Mouse (Mus musculus) embryonic facial prominence, embryonic 14.5 days (tissue): ENCODE measurements around the gene Spry1. TPM values are rescaled to one million over a fixed set of nuclear protein-coding genes. Genes with fewer than 3 reads are reported as not detected.

Source experiments
- ATAC-seq: fragments of 200-750 bp; cut with Nextera tagmentation; 2 replicates; pipeline ENCODE4 v1.8.0; 2017; ENCODE audit warnings: low read depth, moderate number of reproducible peaks, moderate TSS enrichment
- DNase-seq: peaks from one replicate; pipeline ENCODE4 v3.0.0-alpha.2; 2015; ENCODE audit warnings: low spot score
- H3K27ac ChIP-seq: fragments of 300-500 bp; sonication (generic); replicated peaks from 2 replicates; pipeline ENCODE4 v1.5.1; 2014; ENCODE audit warnings: low read depth, mild to moderate bottlenecking, low read length, moderate library complexity
- H3K27me3 ChIP-seq: fragments of 300-500 bp; sonication (generic); replicated peaks from 2 replicates; pipeline ENCODE4 v1.6.1; 2014; ENCODE audit warnings: low read length; ENCODE audit not compliant: control insufficient read depth, insufficient read depth
- H3K36me3 ChIP-seq: fragments of 300-500 bp; sonication (generic); 2 replicates; pipeline ENCODE4 v1.6.1; 2014; ENCODE audit warnings: low read length, mixed read lengths; ENCODE audit not compliant: control insufficient read depth, insufficient read depth
- H3K4me1 ChIP-seq: fragments of 300-500 bp; sonication (generic); 2 replicates; pipeline ENCODE4 v1.6.1; 2014; ENCODE audit warnings: antibody characterized with exemption, low read length; ENCODE audit not compliant: control insufficient read depth, insufficient read depth
- H3K4me2 ChIP-seq: fragments of 300-500 bp; sonication (generic); 2 replicates; pipeline ENCODE4 v1.6.1; 2014; ENCODE audit warnings: low read depth, mild to moderate bottlenecking, low read length, moderate library complexity, mixed read lengths
- H3K4me3 ChIP-seq: fragments of 300-500 bp; sonication (generic); 2 replicates; pipeline ENCODE4 v1.5.1; 2014; ENCODE audit warnings: low read depth, mild to moderate bottlenecking, low read length
- H3K9ac ChIP-seq: fragments of 300-500 bp; sonication (generic); 2 replicates; pipeline ENCODE4 v1.6.1; 2014; ENCODE audit warnings: low read depth, mild to moderate bottlenecking, low read length, moderate library complexity, mixed read lengths
- H3K9me3 ChIP-seq: fragments of 300-500 bp; sonication (generic); 2 replicates; pipeline ENCODE4 v1.6.1; 2016; ENCODE audit warnings: low read length; ENCODE audit not compliant: control insufficient read depth
- WGBS: fragments of 180-500 bp; shearing (Covaris S2); extraction: QIAGEN DNeasy Blood & Tissue Kit; methylation state at CpG from one replicate; pipeline ENCODE4 v1.1.7; 2014; 5-methylcytosine and 5-hydroxymethylcytosine counted together
- polyA plus RNA-seq: library from polyadenylated mRNA; unstranded; fragments of >200 nt; fragmentation: Nextera tagmentation; extraction: Ambion mirVana; gene quantifications from 2 replicates; pipeline ENCODE4 v1.2.1, GENCODE M21; 2014

Spry1 gene
- polyA plus RNA-seq, 1 experiment from 2014 or later, result 19.8 TPM

- Histone ChIP-seq H3K36me3 (no peaks in the 10 kb centered on the region), H3K4me2 (peak overlapping the region; percentile 43), H3K4me1 (peaks cover 22% of the 10 kb centered on the region), H3K27me3 (peaks cover 10% of the 10 kb centered on the region), H3K9me3 (no peaks in the 10 kb centered on the region), H3K27ac (no peak overlapping the region), H3K4me3 (peak overlapping the region; percentile 10), H3K9ac (no peak overlapping the region)
- ATAC-seq (no peak), DNase-seq (no peak)
- 23% methylated on average over 20 of the region's 20 CpGs for WGBS
Measured at GRCm38 (mm10) chr3:37655933-37656633, 16.3 kb downstream of the Spry1 start.

GRCm38 (mm10) chr3:37657009-37657408 is 17.3 kb downstream of the Spry1 start:
- H3K4me3 ChIP-seq, result no peak overlapping the region

GRCm38 (mm10) chr3:37658155-37658554 is 18.4 kb downstream of the Spry1 start:
- H3K27me3 ChIP-seq, result peaks cover 10% of the 10 kb centered on the region
- H3K4me2 ChIP-seq, result no peak overlapping the region
- H3K4me3 ChIP-seq, result no peak overlapping the region
- peaks cover 18% of the 10 kb centered on the region for H3K4me1 ChIP-seq
- no peaks in the 10 kb centered on the region for H3K36me3 ChIP-seq
- WGBS, result 54% methylated on average over 5 of the region's 5 CpGs
- DNase-seq (no peak), ATAC-seq (no peak)
- no peaks in the 10 kb centered on the region for H3K9me3 ChIP-seq
- no peak overlapping the region for H3K9ac ChIP-seq
- H3K27ac ChIP-seq, result no peak overlapping the region

More at GRCm38 (mm10) chr3:37657009-37657408, 17.3 kb downstream of the Spry1 start:
- H3K27ac ChIP-seq, result no peak overlapping the region
- H3K9me3 ChIP-seq, result no peaks in the 10 kb centered on the region
- peaks cover 10% of the 10 kb centered on the region for H3K27me3 ChIP-seq
- H3K9ac ChIP-seq, result no peak overlapping the region
- H3K36me3 ChIP-seq, result no peaks in the 10 kb centered on the region
- H3K4me1 ChIP-seq, result peaks cover 22% of the 10 kb centered on the region
- WGBS, result 4% methylated on average over 8 of the region's 8 CpGs
- DNase-seq, result peak; percentile 75
- H3K4me2 ChIP-seq, result peak overlapping the region; percentile 33
- peak; percentile 61; the same call in 1 of the 2 replicates for ATAC-seq

GRCm38 (mm10) chr3:37659621-37660020 is 19.9 kb downstream of the Spry1 start:
- 66% methylated on average over 6 of the region's 6 CpGs for WGBS
- no peak overlapping the region for H3K4me3 ChIP-seq
- ATAC-seq, result no peak
- DNase-seq, result peak; percentile 48
- H3K27ac ChIP-seq, result no peak overlapping the region
- H3K9ac ChIP-seq, result no peak overlapping the region
- H3K4me1 ChIP-seq, result peaks cover 11% of the 10 kb centered on the region
- peaks cover 10% of the 10 kb centered on the region for H3K27me3 ChIP-seq
- no peak overlapping the region for H3K4me2 ChIP-seq
- H3K9me3 ChIP-seq, result no peaks in the 10 kb centered on the region
- no peaks in the 10 kb centered on the region for H3K36me3 ChIP-seq

GRCm38 (mm10) chr3:37666291-37667118 is 26.8 kb downstream of the Spry1 start:
- no peaks in the 10 kb centered on the region for H3K27me3 ChIP-seq
- 0 out of 2 replicates have a peak, but pooled peaks cover 4% of the 10 kb centered on the region for H3K36me3 ChIP-seq
- H3K4me2 ChIP-seq, result no peak overlapping the region
- H3K27ac ChIP-seq, result no peak overlapping the region
- peaks cover 21% of the 10 kb centered on the region for H3K9me3 ChIP-seq
- no peak overlapping the region for H3K4me3 ChIP-seq
- H3K4me1 ChIP-seq, result peaks cover 10% of the 10 kb centered on the region; the same call in 1 of the 2 replicates
- no peak overlapping the region for H3K9ac ChIP-seq
- peak; percentile 83; the same call in 1 of the 2 replicates for ATAC-seq
- 22% methylated on average over 9 of the region's 9 CpGs for WGBS
- DNase-seq, result peak; percentile 67

- H3K4me2 ChIP-seq, result no peak overlapping the region
- peaks cover 21% of the 10 kb centered on the region for H3K9me3 ChIP-seq
- peaks cover 10% of the 10 kb centered on the region; the same call in 1 of the 2 replicates for H3K4me1 ChIP-seq
- H3K27ac ChIP-seq, result no peak overlapping the region
- no peak for DNase-seq
- H3K27me3 ChIP-seq, result no peaks in the 10 kb centered on the region
- no peak for ATAC-seq
- no peak overlapping the region for H3K9ac ChIP-seq
- H3K4me3 ChIP-seq, result no peak overlapping the region
- WGBS, result 23% methylated on average over 2 of the region's 2 CpGs
- H3K36me3 ChIP-seq, result 0 out of 2 replicates have a peak, but pooled peaks cover 4% of the 10 kb centered on the region
Measured at GRCm38 (mm10) chr3:37667119-37667467, 27.3 kb downstream of the Spry1 start.

GRCm38 (mm10) chr3:37667736-37668135 is 28.0 kb downstream of the Spry1 start:
- H3K36me3 ChIP-seq, result 0 out of 2 replicates have a peak, but pooled peaks cover 4% of the 10 kb centered on the region
- no peak overlapping the region for H3K4me2 ChIP-seq
- WGBS, result 28% methylated on average over 7 of the region's 7 CpGs
- no peak overlapping the region for H3K27ac ChIP-seq
- H3K9me3 ChIP-seq, result peaks cover 21% of the 10 kb centered on the region
- peaks cover 10% of the 10 kb centered on the region; the same call in 1 of the 2 replicates for H3K4me1 ChIP-seq
- H3K27me3 ChIP-seq, result no peaks in the 10 kb centered on the region
- 0 out of 2 replicates have a peak, but pooled peaks have one; percentile 45 for ATAC-seq
- no peak overlapping the region for H3K9ac ChIP-seq
- DNase-seq, result peak; percentile 71
- H3K4me3 ChIP-seq, result no peak overlapping the region

- Histone ChIP-seq H3K27ac (no peak overlapping the region), H3K27me3 (no peaks in the 10 kb centered on the region), H3K36me3 (0 out of 2 replicates have a peak, but pooled peaks cover 4% of the 10 kb centered on the region), H3K4me3 (no peak overlapping the region), H3K9ac (no peak overlapping the region), H3K4me2 (no peak overlapping the region), H3K9me3 (peaks cover 21% of the 10 kb centered on the region), H3K4me1 (peaks cover 10% of the 10 kb centered on the region; the same call in 1 of the 2 replicates)
- WGBS, result 93% methylated on average over 12 of the region's 12 CpGs
- no peak for ATAC-seq
- no peak for DNase-seq
Measured at GRCm38 (mm10) chr3:37668652-37669051, 28.9 kb downstream of the Spry1 start.
